Mouse (Mus musculus) cerebellum, adult 2 months (tissue): Measurements from ENCODE around the gene Gm29110.
"Not testable (repeated sequence)": the region's sequence is repeated elsewhere in the genome, so short reads cannot be mapped to it uniquely, and the experiment has no call there.

ENCODE experiments used
- CTCF ChIP-seq: fragments of 200-500 bp; IDR thresholded peaks from 2 replicates; pipeline ENCODE4 v1.5.1; 2011; ENCODE audit warnings: low read depth, mild to moderate bottlenecking, control low read depth, low read length, moderate library complexity, borderline replicate concordance; ENCODE audit not compliant: insufficient read depth
- POLR2A ChIP-seq: fragments of 200-500 bp; IDR thresholded peaks from 2 replicates; pipeline ENCODE4 v1.6.1; 2011; ENCODE audit warnings: low read length, control low read depth, borderline replicate concordance; ENCODE audit not compliant: insufficient read depth

- TF ChIP-seq CTCF, POLR2A: not testable (repeated sequence)
These were observed at the start of gene Gm29110 for GRCm38 (mm10) chrY:74470231-74470630.
